Mouse (Mus musculus): Measurements from ENCODE around the gene Tpsg1. TPM values are rescaled to one million over a fixed set of nuclear protein-coding genes. Genes with fewer than 3 reads are reported as not detected.
A peak's percentile ranks its signal among the peaks of the same experiment; 100 is the strongest.

Tpsg1 gene
- total RNA-seq (2014; fragmentation: Nextera tagmentation) (not detected in 2 replicates), total RNA-seq (2017) (0.60 and 0.70 TPM in 2 replicates), polyA plus RNA-seq (2012) (not detected in 2 replicates)

- H3K36me3 ChIP-seq (replicated peaks) = no peaks in the 10 kb centered on the region
- no peak within 1 kb of the TSS for H3K4me3 ChIP-seq (ENCODE audit: low read depth, low read length)
- TF ChIP-seq GATA2 (IDR thresholded peaks at IDR 0.05; ENCODE audit: borderline replicate concordance, low read depth, low read length) = no peak
- no peak for TF ChIP-seq TAL1 (conservative IDR thresholded peaks at IDR 0.05; ENCODE audit: low read depth, low read length)
- TF ChIP-seq CTCF (IDR thresholded peaks at IDR 0.05; ENCODE audit: low read depth, low read length) = no peak
- no peak for TF ChIP-seq POLR2AphosphoS5 (IDR thresholded peaks at IDR 0.05; ENCODE audit: insufficient replicate concordance, low read depth, low read length)
- no peak for TF ChIP-seq GATA1 (IDR thresholded peaks at IDR 0.05; ENCODE audit: borderline replicate concordance, low read length)
- no peak for ATAC-seq (ENCODE audit: extremely low read depth, insufficient number of reproducible peaks, low FRiP score, poor library complexity, severe bottlenecking)
- H3K9me3 ChIP-seq (replicated peaks) = no peaks in the 10 kb centered on the region
- DNase-seq (ENCODE audit: low spot score) = no peak
- H3K4me1 ChIP-seq (ENCODE audit: insufficient read depth, low read depth, low read length) = peaks cover 6% of the 10 kb centered on the region; the same call in 1 of the 2 replicates
- peaks cover 67% of the 10 kb centered on the region for H3K27me3 ChIP-seq (ENCODE audit: insufficient read depth, low read length)
These were observed at the start of gene Tpsg1 for GRCm38 (mm10) chr17:25368973-25369372. TSS of gene Tpsg1 (plus strand) at chr17:25369273.

GRCm38 (mm10) chr17:25320819-25321218 lies 48.3 kb upstream of the Tpsg1 start:
- H3K36me3 ChIP-seq (replicated peaks) = no peaks in the 10 kb centered on the region
- peaks cover 46% of the 10 kb centered on the region for H3K27me3 ChIP-seq (ENCODE audit: insufficient read depth, low read length)
- no peak for DNase-seq (ENCODE audit: low spot score)
- no peak for ATAC-seq (ENCODE audit: extremely low read depth, insufficient number of reproducible peaks, low FRiP score, poor library complexity, severe bottlenecking)
- H3K4me3 ChIP-seq (ENCODE audit: low read depth, low read length) = no peak overlapping the region
- H3K4me1 ChIP-seq (ENCODE audit: insufficient read depth, low read depth, low read length) = peaks cover 32% of the 10 kb centered on the region
- no peaks in the 10 kb centered on the region for H3K9me3 ChIP-seq (replicated peaks)
- TF ChIP-seq TAL1 (conservative IDR thresholded peaks at IDR 0.05; ENCODE audit: low read depth, low read length) (no peak), POLR2AphosphoS5 (IDR thresholded peaks at IDR 0.05; ENCODE audit: insufficient replicate concordance, low read depth, low read length) (no peak), GATA1 (IDR thresholded peaks at IDR 0.05; ENCODE audit: borderline replicate concordance, low read length) (no peak), GATA2 (IDR thresholded peaks at IDR 0.05; ENCODE audit: borderline replicate concordance, low read depth, low read length) (no peak), CTCF (IDR thresholded peaks at IDR 0.05; ENCODE audit: low read depth, low read length) (no peak)

DNA sequence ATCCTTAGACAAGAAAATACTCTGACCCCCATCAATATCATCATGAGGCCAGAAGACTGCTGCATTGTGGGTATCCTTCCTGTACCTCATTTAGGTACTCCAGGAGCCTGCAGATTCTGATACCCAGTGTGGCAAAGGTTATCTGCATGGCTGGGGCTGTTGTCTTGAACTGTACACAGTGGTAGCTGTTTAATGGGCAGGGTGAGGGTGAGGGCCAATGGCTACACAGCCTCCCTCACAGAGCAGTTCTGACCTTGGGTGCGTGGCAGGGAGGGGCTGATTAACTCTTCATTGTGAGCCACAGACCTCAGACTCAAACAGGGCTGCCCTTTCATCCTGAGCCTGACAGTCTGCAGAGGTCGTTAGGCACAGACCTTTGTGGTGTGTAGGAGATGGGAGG lies 46.1 kb upstream of the Tpsg1 start:
- H3K27me3 ChIP-seq (ENCODE audit: insufficient read depth, low read length) = peaks cover 45% of the 10 kb centered on the region

GRCm38 (mm10) chr17:25332321-25332720 lies 36.8 kb upstream of the Tpsg1 start:
- H3K4me3 ChIP-seq (ENCODE audit: low read depth, low read length) = no peak overlapping the region; the same call in 1 of the 2 replicates
- H3K9me3 ChIP-seq (replicated peaks) = no peaks in the 10 kb centered on the region
- peaks cover 24% of the 10 kb centered on the region for H3K27me3 ChIP-seq (ENCODE audit: insufficient read depth, low read length)
- peaks cover 69% of the 10 kb centered on the region for H3K4me1 ChIP-seq (ENCODE audit: insufficient read depth, low read depth, low read length)
- TF ChIP-seq GATA2 (IDR thresholded peaks at IDR 0.05; ENCODE audit: borderline replicate concordance, low read depth, low read length) = no peak
- TF ChIP-seq GATA1 (IDR thresholded peaks at IDR 0.05; ENCODE audit: borderline replicate concordance, low read length) = no peak
- TF ChIP-seq CTCF (IDR thresholded peaks at IDR 0.05; ENCODE audit: low read depth, low read length) = no peak
- TF ChIP-seq TAL1 (conservative IDR thresholded peaks at IDR 0.05; ENCODE audit: low read depth, low read length) = no peak
- TF ChIP-seq POLR2AphosphoS5 (IDR thresholded peaks at IDR 0.05; ENCODE audit: insufficient replicate concordance, low read depth, low read length) = no peak
- ATAC-seq (ENCODE audit: extremely low read depth, insufficient number of reproducible peaks, low FRiP score, poor library complexity, severe bottlenecking) (no peak), DNase-seq (ENCODE audit: low spot score) (no peak)
- H3K36me3 ChIP-seq (replicated peaks) = no peaks in the 10 kb centered on the region

More for the DNA sequence above, 46.1 kb upstream of the Tpsg1 start:
- H3K4me1 ChIP-seq (ENCODE audit: insufficient read depth, low read depth, low read length) = peaks cover 34% of the 10 kb centered on the region
- H3K36me3 ChIP-seq (replicated peaks) = no peaks in the 10 kb centered on the region
- TF ChIP-seq GATA1 (IDR thresholded peaks at IDR 0.05; ENCODE audit: borderline replicate concordance, low read length) (no peak), GATA2 (IDR thresholded peaks at IDR 0.05; ENCODE audit: borderline replicate concordance, low read depth, low read length) (no peak), CTCF (IDR thresholded peaks at IDR 0.05; ENCODE audit: low read depth, low read length) (no peak), TAL1 (conservative IDR thresholded peaks at IDR 0.05; ENCODE audit: low read depth, low read length) (no peak)
- H3K9me3 ChIP-seq (replicated peaks) = no peaks in the 10 kb centered on the region
- DNase-seq (ENCODE audit: low spot score) = no peak
- no peak for ATAC-seq (ENCODE audit: extremely low read depth, insufficient number of reproducible peaks, low FRiP score, poor library complexity, severe bottlenecking)
- no peak overlapping the region for H3K4me3 ChIP-seq (ENCODE audit: low read depth, low read length)

DNA sequence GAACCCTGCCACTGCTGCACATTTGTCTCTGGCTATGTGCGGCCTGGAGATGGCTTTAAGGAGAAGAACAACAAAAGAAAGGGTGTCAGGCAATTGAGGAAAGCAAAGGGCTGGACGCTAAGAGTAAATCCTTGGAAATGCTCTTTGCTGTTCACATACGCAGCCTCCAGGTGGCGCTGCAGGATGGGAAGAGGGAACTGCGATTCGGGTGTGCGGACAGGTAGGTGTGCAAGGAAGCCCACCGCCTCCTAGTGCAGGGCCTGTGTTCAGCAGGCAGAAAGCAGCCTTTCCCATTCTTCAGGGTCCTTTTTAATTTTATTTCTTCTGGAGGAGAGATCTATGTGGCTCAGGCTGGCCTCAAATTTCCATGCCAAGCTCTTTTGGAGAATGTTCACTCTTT lies 35.1 kb upstream of the Tpsg1 start:
- ATAC-seq (ENCODE audit: extremely low read depth, insufficient number of reproducible peaks, low FRiP score, poor library complexity, severe bottlenecking) = no peak
- H3K27me3 ChIP-seq (ENCODE audit: insufficient read depth, low read length) = peaks cover 24% of the 10 kb centered on the region

DNA sequence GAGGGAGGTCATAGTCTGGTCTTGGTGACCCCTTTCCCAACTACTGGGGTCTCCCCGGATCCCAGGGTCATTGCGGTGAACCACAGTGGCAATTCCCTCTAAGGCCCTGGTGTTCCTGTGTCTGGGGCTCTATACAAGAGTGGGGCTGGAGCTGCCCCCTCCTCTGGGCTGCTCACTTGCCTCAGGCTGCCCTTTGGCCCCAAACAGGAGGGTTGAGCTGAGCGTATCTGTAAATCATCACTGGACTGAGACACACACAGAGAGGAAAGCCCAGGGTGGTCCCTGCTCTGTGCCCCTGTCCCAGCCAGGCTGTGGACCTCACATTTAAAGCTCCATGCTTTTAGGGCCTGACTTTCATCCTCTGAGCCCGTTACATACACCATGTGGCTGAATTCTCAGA lies 30.9 kb upstream of the Tpsg1 start:
- peaks cover 5% of the 10 kb centered on the region; the same call in 1 of the 2 replicates for H3K27me3 ChIP-seq (ENCODE audit: insufficient read depth, low read length)
- TF ChIP-seq GATA2 (IDR thresholded peaks at IDR 0.05; ENCODE audit: borderline replicate concordance, low read depth, low read length) = no peak
- TF ChIP-seq CTCF (IDR thresholded peaks at IDR 0.05; ENCODE audit: low read depth, low read length) = no peak
- no peak for TF ChIP-seq POLR2AphosphoS5 (IDR thresholded peaks at IDR 0.05; ENCODE audit: insufficient replicate concordance, low read depth, low read length)
- TF ChIP-seq TAL1 (conservative IDR thresholded peaks at IDR 0.05; ENCODE audit: low read depth, low read length) = no peak
- TF ChIP-seq GATA1 (IDR thresholded peaks at IDR 0.05; ENCODE audit: borderline replicate concordance, low read length) = no peak
- H3K4me1 ChIP-seq (ENCODE audit: insufficient read depth, low read depth, low read length) = peaks cover 35% of the 10 kb centered on the region
- no peak for DNase-seq (ENCODE audit: low spot score)
- no peak overlapping the region for H3K4me3 ChIP-seq (ENCODE audit: low read depth, low read length)
- no peak for ATAC-seq (ENCODE audit: extremely low read depth, insufficient number of reproducible peaks, low FRiP score, poor library complexity, severe bottlenecking)
- 0 out of 2 replicates have a peak, but pooled peaks cover 2% of the 10 kb centered on the region for H3K9me3 ChIP-seq (replicated peaks)
- H3K36me3 ChIP-seq (replicated peaks) = no peaks in the 10 kb centered on the region

More for the DNA sequence above, 35.1 kb upstream of the Tpsg1 start:
- Histone ChIP-seq H3K4me1 (ENCODE audit: insufficient read depth, low read depth, low read length) (peaks cover 60% of the 10 kb centered on the region), H3K4me3 (ENCODE audit: low read depth, low read length) (no peak overlapping the region), H3K9me3 (replicated peaks) (no peaks in the 10 kb centered on the region), H3K36me3 (replicated peaks) (no peaks in the 10 kb centered on the region)
- TF ChIP-seq POLR2AphosphoS5 (IDR thresholded peaks at IDR 0.05; ENCODE audit: insufficient replicate concordance, low read depth, low read length) (no peak), CTCF (IDR thresholded peaks at IDR 0.05; ENCODE audit: low read depth, low read length) (peak; percentile 96), GATA2 (IDR thresholded peaks at IDR 0.05; ENCODE audit: borderline replicate concordance, low read depth, low read length) (no peak)
- DNase-seq (ENCODE audit: low spot score) = peak; percentile 54
